Mouse (Mus musculus): ENCODE measurements around the gene Morc2a.

- TF ChIP-seq ZNF384 (IDR thresholded peaks at IDR 0.05; ENCODE audit: low read depth, low read length) = no peak
- TF ChIP-seq MAFK (IDR thresholded peaks at IDR 0.05; ENCODE audit: insufficient read depth, low read depth, low read length) = no peak
- TF ChIP-seq HCFC1 (IDR thresholded peaks at IDR 0.05; ENCODE audit: borderline replicate concordance, insufficient read depth, low read length) = no peak
- no peak for TF ChIP-seq ZC3H11A (IDR thresholded peaks at IDR 0.05; ENCODE audit: borderline replicate concordance, low read depth, low read length)
Observed at GRCm38 (mm10) chr11:3722861-3723260, 73.9 kb downstream of the Morc2a start.
